Mouse (Mus musculus) lung, embryonic 14.5 days (tissue): ENCODE results near the gene Il3ra. TPM values are rescaled to one million over a fixed set of nuclear protein-coding genes. Genes with fewer than 3 reads are reported as not detected.
A peak's percentile ranks its signal among the peaks of the same experiment; 100 is the strongest.

Source experiments
- ATAC-seq: fragments of 200-750 bp; cut with Nextera tagmentation; 2 replicates; pipeline ENCODE4 v1.8.0; 2017; ENCODE audit warnings: mild to moderate bottlenecking, moderate TSS enrichment, moderate library complexity; ENCODE audit not compliant: insufficient read depth
- DNase-seq: peaks from one replicate; pipeline ENCODE4 v3.0.0-alpha.2; 2015
- H3K27ac ChIP-seq: fragments of 300-500 bp; sonication (generic); 2 replicates; pipeline ENCODE4 v1.5.1; 2014; ENCODE audit warnings: low read depth, mild to moderate bottlenecking, moderate library complexity
- H3K27me3 ChIP-seq: fragments of 300-500 bp; sonication (generic); 2 replicates; pipeline ENCODE4 v1.6.1; 2014; ENCODE audit warnings: low read length, control low read depth; ENCODE audit not compliant: insufficient read depth
- H3K36me3 ChIP-seq: fragments of 300-500 bp; sonication (generic); 2 replicates; pipeline ENCODE4 v1.6.1; 2014; ENCODE audit warnings: control low read depth; ENCODE audit not compliant: insufficient read depth
- H3K4me1 ChIP-seq: fragments of 300-500 bp; sonication (generic); 2 replicates; pipeline ENCODE4 v1.6.1; 2014; ENCODE audit warnings: antibody characterized with exemption, control low read depth; ENCODE audit not compliant: insufficient read depth
- H3K4me2 ChIP-seq: fragments of 300-500 bp; sonication (generic); 2 replicates; pipeline ENCODE4 v1.6.1; 2014; ENCODE audit warnings: mild to moderate bottlenecking
- H3K4me3 ChIP-seq: fragments of 300-500 bp; sonication (generic); 2 replicates; pipeline ENCODE4 v1.5.1; 2014; ENCODE audit warnings: low read depth, low read length
- H3K9ac ChIP-seq: fragments of 300-500 bp; sonication (generic); 2 replicates; pipeline ENCODE4 v1.6.1; 2014
- H3K9me3 ChIP-seq: fragments of 300-500 bp; sonication (generic); 2 replicates; pipeline ENCODE4 v1.6.1; 2016; ENCODE audit warnings: low read depth, low read length, control low read depth
- CTCF ChIP-seq: IDR thresholded peaks from 2 replicates; pipeline ENCODE4 v1.5.1; 2016; ENCODE audit warnings: antibody characterized with exemption, low read depth
- WGBS: fragments of 180-500 bp; shearing (Covaris S2); extraction: QIAGEN DNeasy Blood & Tissue Kit; methylation state at CpG from one replicate; pipeline ENCODE4 v1.1.7; 2014; 5-methylcytosine and 5-hydroxymethylcytosine counted together
- polyA plus RNA-seq: library from polyadenylated mRNA; unstranded; fragments of >200 nt; fragmentation: Nextera tagmentation; extraction: Ambion mirVana; gene quantifications from 2 replicates; pipeline ENCODE4 v1.2.1, GENCODE M21; 2014

Gene Il3ra
- polyA plus RNA-seq, 1 experiment from 2014 or later, result 10.3 TPM

- Histone ChIP-seq H3K9ac (no peak overlapping the region), H3K27me3 (no peaks in the 10 kb centered on the region), H3K4me3 (no peak overlapping the region), H3K4me1 (no peaks in the 10 kb centered on the region), H3K9me3 (peaks cover 59% of the 10 kb centered on the region), H3K27ac (no peak overlapping the region), H3K36me3 (no peaks in the 10 kb centered on the region), H3K4me2 (no peak overlapping the region)
- no peak for TF ChIP-seq CTCF
- DNase-seq, result peak; percentile 7
- WGBS, result 95% methylated on average over 14 of the region's 14 CpGs
- no peak for ATAC-seq
Observed at GRCm38 (mm10) chr14:14347836-14348621, 2.0 kb downstream of the Il3ra start.

- Histone ChIP-seq H3K27ac (no peak overlapping the region), H3K9me3 (peaks cover 66% of the 10 kb centered on the region), H3K4me2 (no peak overlapping the region), H3K9ac (no peak overlapping the region), H3K4me1 (no peaks in the 10 kb centered on the region), H3K4me3 (no peak overlapping the region), H3K27me3 (no peaks in the 10 kb centered on the region), H3K36me3 (no peaks in the 10 kb centered on the region)
- DNase-seq (peak; percentile 3), ATAC-seq (no peak)
- WGBS, result 94% methylated on average over 26 of the region's 26 CpGs
- no peak for TF ChIP-seq CTCF
Observed at GRCm38 (mm10) chr14:14348674-14349401, 2.8 kb downstream of the Il3ra start.

- Histone ChIP-seq H3K27me3 (no peaks in the 10 kb centered on the region), H3K4me3 (no peak overlapping the region), H3K36me3 (no peaks in the 10 kb centered on the region), H3K4me2 (no peak overlapping the region), H3K9me3 (peaks cover 74% of the 10 kb centered on the region), H3K4me1 (no peaks in the 10 kb centered on the region), H3K27ac (no peak overlapping the region), H3K9ac (no peak overlapping the region)
- no peak for ATAC-seq
- DNase-seq, result peak; percentile 35
- TF ChIP-seq CTCF, result no peak
- 94% methylated on average over 20 of the region's 20 CpGs for WGBS
Observed at GRCm38 (mm10) chr14:14349485-14350262, 3.6 kb downstream of the Il3ra start.

GRCm38 (mm10) chr14:14350263-14351147 lies 4.4 kb downstream of the Il3ra start:
- no peak overlapping the region for H3K4me3 ChIP-seq
- DNase-seq (peak; percentile 1), ATAC-seq (no peak)
- H3K9me3 ChIP-seq, result peaks cover 81% of the 10 kb centered on the region
- 94% methylated on average over 29 of the region's 29 CpGs for WGBS
- H3K36me3 ChIP-seq, result no peaks in the 10 kb centered on the region
- TF ChIP-seq CTCF, result no peak
- H3K27ac ChIP-seq, result no peak overlapping the region
- H3K9ac ChIP-seq, result no peak overlapping the region
- H3K27me3 ChIP-seq, result no peaks in the 10 kb centered on the region
- no peak overlapping the region for H3K4me2 ChIP-seq
- H3K4me1 ChIP-seq, result no peaks in the 10 kb centered on the region

- DNase-seq (no peak), ATAC-seq (no peak)
- H3K4me2 ChIP-seq, result no peak overlapping the region
- H3K36me3 ChIP-seq, result no peaks in the 10 kb centered on the region
- no peak overlapping the region for H3K9ac ChIP-seq
- H3K4me1 ChIP-seq, result no peaks in the 10 kb centered on the region
- 98% methylated on average over 7 of the region's 7 CpGs for WGBS
- H3K4me3 ChIP-seq, result no peak overlapping the region
- no peaks in the 10 kb centered on the region for H3K27me3 ChIP-seq
- H3K27ac ChIP-seq, result no peak overlapping the region
- peaks cover 84% of the 10 kb centered on the region for H3K9me3 ChIP-seq
- TF ChIP-seq CTCF, result no peak
Observed at GRCm38 (mm10) chr14:14351148-14351455, 5.0 kb downstream of the Il3ra start.

GRCm38 (mm10) chr14:14351721-14352590 lies 5.9 kb downstream of the Il3ra start:
- DNase-seq, result peak; percentile 2
- H3K27ac ChIP-seq, result no peak overlapping the region
- H3K27me3 ChIP-seq, result no peaks in the 10 kb centered on the region
- no peaks in the 10 kb centered on the region for H3K36me3 ChIP-seq
- no peak overlapping the region for H3K4me3 ChIP-seq
- no peak for TF ChIP-seq CTCF
- WGBS, result 92% methylated on average over 9 of the region's 9 CpGs
- no peak for ATAC-seq
- no peaks in the 10 kb centered on the region for H3K4me1 ChIP-seq
- H3K4me2 ChIP-seq, result no peak overlapping the region
- no peak overlapping the region for H3K9ac ChIP-seq
- H3K9me3 ChIP-seq, result peaks cover 81% of the 10 kb centered on the region
